Mouse (Mus musculus): ENCODE measurements around the gene Loxl4. TPM values are rescaled to one million over a fixed set of nuclear protein-coding genes. Genes with fewer than 3 reads are reported as not detected.

Loxl4 gene
- 1.8 and 1.9 TPM in 2 replicates for total RNA-seq (2021)
- long read RNA-seq, experiment 1: 0 reads
- long read RNA-seq, experiment 2, partial matches to known transcripts: 0 of 1 reads
- long read RNA-seq, experiment 2, other reads (novel, unspliced or antisense): 0 of 1 reads

DNA sequence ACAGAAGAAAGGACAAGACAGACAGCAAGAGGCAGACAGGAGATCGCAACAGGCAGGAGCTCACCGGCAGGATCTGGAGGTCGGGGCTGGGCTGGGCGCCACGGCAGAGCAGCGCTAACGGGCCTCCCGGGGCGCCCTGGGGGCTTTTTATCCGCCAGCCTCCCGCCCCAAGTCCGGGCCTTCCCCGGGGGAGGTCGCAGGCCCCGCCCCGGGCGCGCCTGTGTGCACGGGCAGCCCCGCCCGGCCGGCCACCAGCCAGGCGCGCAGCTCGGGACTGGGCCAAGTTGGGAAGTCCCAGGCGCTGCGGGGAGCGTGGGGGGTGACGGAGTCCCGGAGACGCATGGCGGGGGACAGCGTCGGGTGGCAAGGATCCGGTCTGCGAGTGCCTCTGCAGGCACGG is at the start of gene Loxl4:
Gene Loxl4, minus strand, starts transcription at position 160 of the 400 bp plus-strand sequence.
- DNase-seq: peak; percentile 84

DNA sequence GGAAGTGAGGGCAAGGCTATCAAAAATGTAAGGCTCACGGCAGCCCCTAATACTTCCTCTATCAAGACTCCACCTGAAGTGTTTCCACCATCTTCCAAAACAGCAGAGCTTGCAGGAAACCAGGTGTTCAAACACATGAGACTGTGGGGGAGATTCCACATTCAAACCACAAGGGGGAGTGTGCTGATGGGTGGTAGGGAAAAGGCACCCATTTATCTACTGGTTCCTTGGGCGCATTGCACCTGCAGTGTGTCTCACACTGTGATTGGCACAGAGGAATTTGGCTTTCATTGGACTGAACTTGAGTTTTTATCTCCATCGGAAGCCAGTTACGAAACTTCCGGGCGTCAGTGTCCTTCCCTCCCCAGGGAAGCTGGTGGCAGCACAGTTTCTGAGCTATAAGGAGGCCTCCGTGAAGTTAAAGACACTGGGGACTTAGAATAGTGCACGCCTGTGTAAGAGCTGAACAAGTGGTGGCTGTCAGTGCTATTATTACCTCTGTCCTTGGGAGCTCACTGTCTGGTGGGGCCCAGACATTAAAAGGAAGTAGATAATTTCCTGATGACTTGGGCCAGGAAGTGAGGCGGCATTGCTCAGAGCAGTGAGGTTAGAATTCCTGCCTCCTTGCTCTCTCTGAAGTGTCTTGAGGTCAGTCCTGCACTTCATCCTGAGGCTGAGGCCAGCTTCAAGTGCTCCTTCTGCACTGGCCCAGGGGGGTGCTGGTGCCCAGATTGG is 49.0 kb upstream of the Loxl4 start:
- DNase-seq: peak; percentile 40

DNA sequence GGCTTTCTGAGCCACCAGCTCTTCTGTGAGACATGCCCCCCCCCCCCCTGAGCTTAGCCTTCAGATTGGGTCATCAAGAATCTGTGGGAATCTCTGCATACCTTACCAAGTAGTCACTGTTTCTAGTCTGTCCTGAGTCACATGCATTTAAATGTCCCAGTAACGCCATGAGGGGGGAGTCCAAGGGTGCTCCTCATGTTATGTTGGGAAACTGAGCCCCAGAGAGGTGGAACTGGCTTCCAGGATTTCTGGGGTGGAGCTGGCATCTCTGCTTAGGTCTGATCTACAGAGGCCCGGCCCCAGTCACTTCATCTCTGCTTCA is 47.6 kb upstream of the Loxl4 start:
- no peak for DNase-seq

DNA sequence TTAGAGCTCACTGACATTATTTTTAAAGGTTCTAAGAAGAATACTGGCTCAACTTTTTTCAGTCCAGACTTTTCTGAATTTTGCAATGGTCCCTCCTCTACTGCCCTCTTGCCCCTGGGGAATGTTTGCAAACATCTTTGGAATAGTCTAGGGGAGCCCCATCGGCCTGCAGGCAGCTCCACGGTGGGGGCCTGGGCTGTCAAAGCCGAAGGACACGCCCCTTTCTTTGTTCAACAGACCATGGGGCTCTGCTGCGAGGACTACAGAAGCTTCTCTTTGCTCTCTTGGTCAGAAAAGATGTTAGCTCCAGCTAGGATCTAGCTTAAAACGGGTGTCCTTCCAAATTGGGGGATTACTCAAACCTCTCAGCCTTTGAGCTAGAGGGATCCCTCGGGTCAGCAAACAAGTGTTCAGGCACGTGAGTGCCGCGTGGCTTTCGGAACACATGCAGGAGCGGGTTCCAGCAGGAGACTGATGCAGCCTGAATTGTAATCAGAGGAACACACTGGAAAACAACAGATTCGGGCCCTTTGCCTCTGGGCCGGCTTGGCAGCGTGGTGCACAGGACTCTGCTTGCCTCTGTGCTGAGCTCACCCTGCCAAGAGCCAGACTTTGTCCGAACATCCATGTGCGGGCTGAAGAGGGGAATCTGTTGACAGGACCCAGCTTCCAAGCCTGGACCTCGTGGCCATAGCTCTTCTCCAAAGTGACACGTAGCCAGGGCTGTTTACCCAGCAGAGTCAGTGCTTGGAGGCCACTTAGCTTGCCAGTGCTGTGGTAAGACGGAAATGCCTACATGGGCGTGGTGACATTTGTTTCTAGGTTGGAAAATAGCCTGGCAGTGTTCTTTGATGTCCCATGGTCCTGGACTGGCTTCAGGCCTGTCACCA is 47.0 kb upstream of the Loxl4 start:
- DNase-seq: peak; percentile 81

DNA sequence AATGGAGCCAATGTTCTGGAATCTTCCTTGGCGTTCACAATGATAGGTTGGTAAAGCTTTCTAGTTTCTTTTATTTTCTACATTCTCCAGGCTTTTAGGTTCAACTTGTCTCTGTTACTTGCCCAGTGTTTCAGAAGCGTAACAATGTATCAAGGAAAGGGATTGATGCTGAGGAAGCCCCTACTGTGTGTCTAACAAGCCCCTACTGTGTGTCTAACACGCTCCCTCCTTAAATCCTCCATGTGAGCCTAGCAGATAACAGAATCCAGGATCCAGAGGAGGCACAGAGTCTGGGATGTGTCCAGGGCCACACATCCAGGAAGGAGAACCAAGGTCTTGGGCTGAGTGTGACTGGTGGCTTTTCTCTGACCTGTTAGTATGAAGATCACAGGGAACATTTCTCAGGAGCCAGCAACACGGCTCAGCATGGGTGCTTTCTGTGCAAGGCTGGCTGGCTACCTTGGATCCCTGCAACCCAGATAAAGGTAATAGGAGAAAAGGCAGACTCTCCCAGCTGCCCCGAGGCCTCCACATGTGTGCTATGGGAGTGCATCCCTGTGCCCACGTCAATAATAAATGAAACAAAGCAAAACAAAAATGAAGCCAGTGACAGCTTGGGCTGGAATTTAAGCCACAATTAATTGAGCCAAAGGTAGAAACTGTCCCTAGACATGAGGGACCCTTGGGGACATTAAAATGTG is 46.0 kb upstream of the Loxl4 start:
- no peak for DNase-seq

DNA sequence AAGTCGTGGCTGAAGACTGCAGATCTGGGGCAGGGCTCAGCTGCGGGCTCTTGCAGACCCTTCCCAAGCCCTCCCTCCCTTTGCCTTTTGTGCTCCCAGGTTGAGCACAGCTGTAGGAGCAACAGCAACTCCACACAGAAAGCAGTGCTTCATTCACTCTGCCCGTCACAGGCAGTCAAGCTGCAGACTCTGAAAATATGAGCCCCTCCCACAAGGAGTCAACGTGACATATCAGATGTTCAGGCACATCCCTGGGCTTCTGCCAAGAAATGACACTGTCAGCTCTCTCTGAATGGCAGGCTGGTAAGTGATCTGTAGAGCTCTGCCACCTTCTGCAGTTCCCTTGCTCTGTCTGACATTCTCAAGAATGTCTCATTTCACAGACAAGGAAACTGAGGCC is 45.2 kb upstream of the Loxl4 start:
- DNase-seq: peak; percentile 84

DNA sequence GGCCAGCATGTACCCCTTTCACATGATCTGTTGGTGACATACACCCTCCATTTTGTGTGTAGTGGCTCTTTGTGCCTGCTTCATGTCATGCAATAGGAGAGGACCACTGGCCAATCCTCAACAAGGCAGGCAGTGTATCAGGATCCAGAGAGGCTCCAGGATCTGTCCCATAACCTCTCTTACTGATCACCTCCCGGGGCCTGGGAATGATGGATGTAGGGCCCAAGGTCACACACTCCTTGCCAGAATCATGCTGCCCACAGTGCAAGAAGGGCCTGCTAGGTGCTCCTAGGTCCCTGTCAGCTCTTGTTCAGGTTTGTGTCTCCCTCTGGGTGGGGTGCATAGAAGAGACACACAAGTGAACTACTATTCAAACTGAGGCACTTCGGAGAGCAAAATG is 44.7 kb upstream of the Loxl4 start:
- peak; percentile 54 for DNase-seq

DNA sequence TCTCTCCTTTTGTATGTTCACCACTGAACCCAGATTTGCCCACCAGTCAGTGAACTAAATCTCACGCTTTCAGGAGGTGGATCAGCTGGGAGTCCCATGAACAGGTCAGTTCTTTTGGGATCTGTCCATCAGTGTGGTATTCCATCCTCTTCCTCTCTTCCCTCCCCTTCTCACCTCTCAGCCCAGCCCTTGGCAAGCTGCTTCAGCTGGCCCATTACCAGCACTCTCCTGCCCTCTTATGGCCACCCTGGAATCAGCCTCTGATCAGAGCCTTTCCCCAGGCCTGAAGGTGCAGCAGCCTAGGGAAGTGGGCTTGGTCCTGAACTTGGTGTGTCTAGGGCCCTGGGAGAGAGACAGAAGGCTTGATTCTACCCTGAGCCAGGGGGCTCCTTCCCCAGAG is 42.4 kb upstream of the Loxl4 start:
- DNase-seq: peak; percentile 85

DNA sequence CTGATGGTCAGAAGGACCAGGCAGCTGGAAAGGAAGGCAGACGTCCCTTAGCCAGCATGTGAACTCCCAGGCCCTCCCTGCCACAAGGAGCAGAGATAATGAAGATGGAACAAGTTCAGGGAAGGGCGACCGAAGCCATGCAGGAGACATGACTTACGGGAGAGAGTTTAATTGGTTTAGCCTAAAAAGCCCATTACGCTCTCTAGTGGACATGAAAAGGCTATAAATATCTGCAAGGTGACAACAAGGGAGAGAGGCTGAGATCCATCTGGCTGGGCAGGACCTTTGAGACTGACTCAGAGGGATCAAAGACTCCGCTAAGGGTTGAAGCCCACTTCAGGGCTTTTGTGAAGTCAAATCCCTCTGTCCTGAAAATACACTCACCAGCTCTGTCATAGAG is 40.5 kb upstream of the Loxl4 start:
- no peak for DNase-seq

DNA sequence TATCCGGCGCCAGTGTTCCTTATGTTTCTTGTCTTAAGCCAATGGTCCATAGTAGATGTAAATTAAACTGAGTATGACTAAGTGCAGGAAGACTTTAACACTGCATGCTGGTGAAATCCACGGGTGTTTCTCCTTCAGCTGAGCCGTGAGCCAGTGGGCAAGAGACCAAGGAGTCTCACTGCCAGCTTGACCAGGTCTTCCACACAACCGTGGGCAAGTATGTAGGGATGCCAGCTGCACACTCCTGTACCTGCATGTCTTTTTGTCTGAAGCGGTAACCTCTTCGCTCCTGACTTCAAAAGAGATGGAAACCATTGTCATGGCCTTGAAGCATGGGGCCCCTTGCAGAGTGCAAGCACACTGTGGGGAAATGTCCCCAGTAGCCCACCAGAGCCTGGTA is 39.8 kb upstream of the Loxl4 start:
- no peak for DNase-seq

DNA sequence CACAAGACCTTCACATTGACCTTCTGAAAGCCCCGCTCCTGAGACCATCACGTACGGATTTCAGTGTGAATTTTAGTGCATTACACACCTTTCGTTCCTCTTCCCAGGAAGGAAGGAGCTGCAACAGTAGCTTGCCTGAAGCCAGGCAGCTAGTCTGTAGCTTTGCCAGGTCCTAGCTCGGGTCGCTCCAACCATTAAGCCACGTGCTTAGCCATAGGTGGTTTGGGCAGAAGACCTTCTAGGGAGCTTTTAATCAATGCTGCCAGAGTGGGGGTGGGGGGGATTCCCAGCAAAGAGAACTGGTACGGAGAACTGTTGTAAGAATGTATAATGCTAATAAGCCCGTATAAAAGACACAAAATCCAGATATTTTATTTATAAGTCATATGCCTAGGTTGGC is 27.6 kb upstream of the Loxl4 start:
- no peak for DNase-seq

DNA sequence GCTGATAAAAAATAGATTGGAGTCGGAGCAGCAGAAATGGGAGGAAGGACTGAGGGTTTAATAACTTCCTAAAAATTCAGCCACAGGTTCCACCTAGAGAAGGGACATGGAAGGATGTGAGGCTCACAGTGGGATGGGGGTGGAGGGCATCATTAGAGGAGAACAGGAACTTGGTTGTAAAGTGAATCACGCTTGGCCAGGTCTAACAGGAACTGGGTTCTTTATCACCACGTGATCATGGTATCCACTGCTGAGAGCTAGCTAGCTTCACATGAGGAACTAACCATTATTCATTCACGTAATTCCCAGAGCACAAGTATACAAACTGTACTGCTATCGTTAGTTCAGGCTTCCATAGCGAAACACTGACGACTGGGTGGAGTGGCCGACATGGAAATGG is 26.9 kb upstream of the Loxl4 start:
- DNase-seq: no peak

DNA sequence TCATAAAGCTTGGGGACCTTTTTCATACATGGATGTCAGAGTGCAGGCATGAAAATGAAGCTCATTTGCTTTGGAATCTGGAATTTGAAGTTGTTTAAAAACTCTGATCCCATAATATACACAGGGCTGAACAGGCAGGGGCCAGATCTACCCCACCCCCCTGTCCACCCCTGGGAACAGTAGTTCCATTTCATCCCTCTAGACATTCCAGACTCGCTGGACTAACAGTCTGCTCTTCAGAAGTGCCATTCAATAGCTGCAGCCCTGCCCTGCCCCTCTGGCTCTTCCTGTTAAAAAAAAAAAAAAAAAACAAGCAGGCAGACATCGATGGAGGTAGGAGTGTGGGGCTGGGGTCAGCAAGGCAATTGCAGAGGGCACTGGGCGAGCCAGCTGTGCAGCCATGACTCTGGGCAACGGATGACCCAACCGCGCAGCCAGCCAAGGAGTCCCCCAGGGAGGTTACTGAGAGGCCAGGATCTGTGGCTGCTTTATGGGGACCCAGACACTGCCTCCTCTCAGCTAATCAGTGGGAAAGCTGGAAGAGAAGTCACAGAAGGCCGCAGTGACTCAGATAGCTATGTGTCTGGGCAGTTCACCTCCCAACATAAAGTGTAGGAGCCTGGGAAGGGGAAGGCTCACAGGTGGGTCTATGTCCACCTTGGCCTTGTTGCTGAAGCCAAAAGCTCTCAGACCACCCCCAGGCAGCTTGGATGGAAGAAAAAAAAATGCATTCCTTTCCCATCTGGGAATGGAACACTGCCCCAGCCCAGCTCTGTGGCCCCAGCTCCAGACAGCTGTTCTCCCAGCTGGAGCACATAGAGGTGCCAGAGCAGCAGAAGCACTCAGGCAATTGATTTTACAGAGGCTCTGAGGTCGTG is 26.2 kb upstream of the Loxl4 start:
- peak; percentile 47 for DNase-seq

DNA sequence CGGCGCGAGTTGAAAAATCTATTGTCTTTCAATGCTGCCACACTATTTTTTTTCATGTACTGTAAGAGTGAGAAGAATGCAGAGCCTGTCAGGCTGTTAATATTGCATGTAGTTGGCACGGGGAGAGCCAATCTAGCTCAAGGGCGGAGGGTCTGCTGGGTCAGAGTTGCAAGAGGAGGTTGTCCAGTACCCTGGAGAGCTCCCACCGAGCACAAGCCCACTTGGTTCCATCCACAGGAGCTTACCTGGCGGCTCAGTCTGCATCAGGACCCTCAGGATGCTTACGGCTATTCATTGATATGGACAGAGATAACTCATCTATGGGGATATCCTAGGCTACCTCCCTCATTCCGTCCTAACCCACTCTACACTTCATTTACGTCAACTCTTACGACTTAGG is 24.0 kb upstream of the Loxl4 start:
- DNase-seq: peak; percentile 35

DNA sequence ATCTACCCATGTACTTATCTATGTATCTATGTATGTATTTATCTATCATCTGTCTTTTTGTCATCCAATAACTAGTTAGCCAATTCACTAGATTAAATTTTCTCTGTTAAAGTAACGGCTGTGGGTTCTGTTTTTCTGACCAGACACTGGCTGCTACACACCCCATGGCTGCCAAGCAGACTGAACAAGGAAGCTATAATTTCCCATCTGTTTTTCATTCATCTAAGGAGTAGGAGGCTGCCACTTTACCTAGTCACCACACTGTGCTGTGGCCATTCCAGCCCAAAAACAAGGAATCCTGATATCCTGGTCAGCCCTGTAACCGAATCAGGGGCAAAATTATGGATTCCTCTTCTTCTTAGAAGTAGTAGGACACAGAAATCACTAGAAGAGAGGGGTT is 21.0 kb upstream of the Loxl4 start:
- DNase-seq: no peak

DNA sequence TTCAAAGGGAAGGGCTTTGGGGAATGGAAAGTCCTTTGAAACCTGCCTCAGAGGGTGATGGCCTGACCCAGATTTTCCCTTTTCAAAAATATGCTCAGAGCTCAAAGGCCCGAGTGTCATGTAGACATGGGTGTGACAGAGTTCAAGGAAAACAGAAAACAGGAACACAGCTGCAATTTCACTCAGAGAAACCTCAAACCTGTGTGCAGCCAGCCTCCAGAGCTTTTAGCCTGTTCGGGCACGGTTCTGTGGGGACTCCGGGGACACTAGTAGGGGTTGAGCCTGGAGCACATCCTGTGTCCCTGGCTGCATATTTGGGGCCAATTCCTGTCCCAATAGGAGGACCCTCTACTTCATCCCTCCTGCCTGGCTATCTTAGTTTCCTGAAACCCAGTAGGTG is 19.7 kb upstream of the Loxl4 start:
- no peak for DNase-seq

DNA sequence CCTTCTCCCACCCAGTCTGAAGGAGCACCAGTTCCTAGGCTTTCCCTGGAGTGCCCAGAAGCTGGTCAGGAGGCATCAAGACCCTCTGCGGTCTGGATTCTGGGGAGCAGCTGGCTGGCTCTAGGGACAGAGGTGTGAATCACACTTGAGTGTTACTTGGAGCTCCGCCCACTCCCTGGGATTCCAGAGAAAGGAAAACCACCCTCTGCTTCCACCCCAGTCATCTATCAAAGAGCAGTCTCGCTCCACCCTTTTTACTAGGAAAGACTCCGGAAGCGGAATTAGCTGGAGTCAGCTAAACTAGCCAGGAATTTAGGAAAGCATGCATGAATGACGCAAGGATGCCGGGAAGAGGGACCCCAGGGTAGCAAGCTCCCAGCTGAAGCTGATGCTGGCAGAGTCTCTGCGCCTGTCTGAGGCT is 18.9 kb upstream of the Loxl4 start:
- peak; percentile 43 for DNase-seq

DNA sequence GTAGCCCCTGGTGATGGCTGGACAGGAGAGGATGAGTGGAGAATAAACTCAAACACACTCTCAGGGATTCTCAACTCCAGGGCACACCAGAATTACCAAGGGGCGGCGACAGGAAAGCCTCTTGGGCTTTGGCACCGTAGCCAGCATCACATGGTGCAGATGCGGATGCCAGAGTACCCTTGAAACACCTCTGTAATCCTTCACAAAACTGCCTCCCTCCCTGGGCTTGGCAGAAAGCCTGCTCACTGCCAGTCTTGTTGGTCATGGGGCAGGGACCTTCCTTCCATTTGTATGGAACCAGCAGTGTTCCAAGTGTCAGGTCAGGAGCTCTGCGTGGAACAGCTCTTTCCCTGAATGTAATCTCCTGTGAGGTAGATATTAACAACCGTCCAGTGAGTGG is 15.5 kb upstream of the Loxl4 start:
- DNase-seq: no peak

DNA sequence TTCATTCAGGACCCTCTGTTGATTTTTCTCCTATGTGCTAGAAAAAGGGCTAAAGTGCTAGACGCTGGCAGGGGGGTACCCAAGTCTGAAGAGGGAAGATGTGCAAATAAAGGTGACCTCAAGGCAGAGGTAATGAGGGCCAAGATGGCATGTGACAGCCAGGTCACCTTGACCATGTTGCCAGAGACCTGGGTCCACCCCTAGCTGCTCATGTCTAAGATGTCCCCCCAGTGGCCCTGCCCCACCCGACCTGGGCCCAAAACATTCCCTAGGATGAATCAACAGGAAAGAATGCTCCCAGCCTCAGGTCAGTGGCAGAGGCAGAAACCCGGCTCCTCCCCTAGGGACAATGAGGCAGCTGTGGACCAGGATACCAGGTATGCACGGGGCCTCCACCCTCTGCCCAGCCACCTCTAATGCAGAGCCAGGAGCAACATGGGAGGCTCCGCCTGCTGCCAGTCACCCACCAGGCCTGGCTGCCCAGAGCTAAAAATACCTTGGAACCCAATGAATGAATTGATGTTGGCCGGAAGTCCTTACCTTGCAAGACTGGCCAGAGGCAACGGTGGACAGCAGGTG is 1.1 kb upstream of the Loxl4 start:
- DNase-seq: no peak

DNA sequence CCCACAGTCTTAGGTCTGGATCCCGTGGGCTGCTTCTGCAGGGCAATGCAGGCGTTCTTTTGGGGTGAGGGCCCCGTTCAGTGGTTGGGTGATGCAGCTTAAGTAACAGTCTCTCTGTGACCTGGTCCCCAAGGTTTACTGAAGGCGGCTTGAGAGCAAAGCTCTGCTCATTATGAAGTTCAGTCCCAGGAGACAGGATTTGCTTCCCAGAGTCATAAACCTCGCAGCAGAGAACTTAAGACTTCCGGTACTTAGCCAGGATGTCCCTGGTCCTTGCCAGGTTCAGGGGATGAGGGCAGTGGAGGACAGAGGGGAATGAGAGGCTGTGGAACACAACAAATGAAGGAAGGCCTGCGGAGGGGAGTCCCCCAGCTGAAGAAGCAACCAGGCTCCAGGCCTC is 503 bp upstream of the Loxl4 start:
- no peak for DNase-seq

DNA sequence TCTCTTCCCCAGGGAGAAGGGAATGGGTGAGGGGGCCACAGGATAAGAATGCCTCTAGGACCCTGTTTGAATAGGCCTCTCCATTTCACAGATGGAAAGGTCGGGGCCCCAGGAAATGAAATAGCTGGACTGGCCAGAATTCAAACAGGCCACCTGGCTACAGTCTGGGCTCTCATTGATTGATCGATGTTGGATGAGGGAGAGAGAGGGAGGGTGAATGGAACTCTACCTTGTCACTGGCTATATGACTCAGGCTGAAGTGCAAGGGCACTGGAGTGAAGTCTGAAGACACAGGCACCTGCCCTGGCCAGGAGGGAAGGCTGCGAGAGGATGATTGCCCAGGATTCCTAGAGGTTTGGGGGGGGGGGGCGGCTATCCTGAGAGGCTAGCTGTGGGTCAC is 867 bp downstream of the Loxl4 start:
- DNase-seq: no peak

DNA sequence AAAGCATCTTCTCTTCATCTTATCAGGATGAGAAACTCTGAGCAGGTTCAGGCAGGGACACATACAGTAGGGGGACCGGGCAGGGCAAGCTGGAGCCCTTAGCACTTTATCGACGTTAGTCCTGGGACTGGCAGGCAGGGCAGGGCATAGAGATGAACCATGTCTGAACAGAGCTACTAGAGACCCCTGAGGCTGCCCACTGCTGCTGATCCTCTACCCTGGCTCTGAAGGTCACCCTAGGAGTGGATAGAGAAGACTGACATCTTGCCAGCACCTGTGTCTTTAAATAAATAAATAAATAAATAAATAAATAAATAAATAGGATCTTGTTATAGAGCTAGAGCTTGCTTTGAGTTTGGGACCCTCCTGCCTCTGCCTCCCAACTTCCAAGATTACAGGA is 2.9 kb downstream of the Loxl4 start:
- DNase-seq: no peak
